Mouse (Mus musculus) olfactory bulb, adult 2 months (tissue): Measurements from ENCODE around the gene Tmem192.

Source experiments
- CTCF ChIP-seq: fragments of 200-500 bp; IDR thresholded peaks from 2 replicates; pipeline ENCODE4 v1.5.1; 2012; ENCODE audit warnings: low read depth, mild to moderate bottlenecking, low read length, moderate library complexity; ENCODE audit not compliant: insufficient read depth
- POLR2A ChIP-seq: fragments of 200-500 bp; IDR thresholded peaks from 2 replicates; pipeline ENCODE4 v1.6.1; 2012; ENCODE audit warnings: mild to moderate bottlenecking, low read depth, low read length, moderate library complexity; ENCODE audit not compliant: insufficient read depth

DNA sequence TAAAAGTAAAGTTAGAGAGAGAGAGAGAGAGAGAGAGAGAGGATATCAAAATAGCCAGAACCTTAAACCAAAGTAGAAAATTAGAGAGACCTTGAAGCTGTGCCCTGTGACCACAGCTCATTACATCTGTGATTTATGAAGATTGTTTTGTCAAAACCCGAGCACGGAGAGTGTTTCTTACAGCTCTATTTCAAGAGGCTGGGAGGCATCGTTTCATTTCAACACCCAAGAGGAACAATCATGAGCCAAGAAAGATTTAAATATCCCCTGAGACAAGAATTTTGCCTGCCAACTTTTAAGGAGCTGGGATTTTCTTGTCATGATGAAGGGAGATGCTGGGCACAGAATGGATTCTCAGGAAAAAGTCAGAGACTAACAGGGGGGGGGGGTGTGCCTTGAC, 20.6 kb upstream of the Tmem192 start:
- TF ChIP-seq POLR2A, result no peak
- TF ChIP-seq CTCF, result no peak
